ENCODE assay signal across 30 mouse cellular contexts in genomic region chr10:57687999-57688398, GRCm38 (mm10). TPM values are rescaled to one million over a fixed set of nuclear protein-coding genes. Genes with fewer than 3 reads are reported as not detected.
A peak's percentile ranks its signal among the peaks of the same experiment; 100 is the strongest.
DNase-seq lines count a peak whose midpoint lies in the region; ATAC-seq lines count a peak whose summit lies in the region.
"Had no signal": no experiment of that assay in that cellular context is flagged by ENCODE, and none has a peak within 500 bp of the region (broad histone marks: within the 10 kb centered on the region; RNA-seq: fewer than 3 reads in every experiment).

No protein-coding gene starts in this region.

- no peaks in the 10 kb centered on the region for H3K4me1 ChIP-seq in midbrain, embryonic 14.5 days (ENCODE audit: control insufficient read depth, insufficient read depth, low read length)
- H3K4me1 ChIP-seq: embryonic facial prominence, embryonic 10.5 days; embryonic facial prominence, embryonic 12.5 days; forebrain, embryonic 10.5 days; forebrain, embryonic 12.5 days had no signal

- no peaks in the 10 kb centered on the region for H3K36me3 ChIP-seq in midbrain, embryonic 14.5 days (ENCODE audit: control insufficient read depth, insufficient read depth, low read length)
- H3K36me3 ChIP-seq: embryonic facial prominence, embryonic 10.5 days; embryonic facial prominence, embryonic 12.5 days; forebrain, embryonic 10.5 days; forebrain, embryonic 12.5 days; G1E had no signal

- no peaks in the 10 kb centered on the region for H3K9me3 ChIP-seq in midbrain, embryonic 14.5 days (ENCODE audit: control insufficient read depth, low read length)
- H3K9me3 ChIP-seq: embryonic facial prominence, embryonic 10.5 days; embryonic facial prominence, embryonic 12.5 days; forebrain, embryonic 10.5 days; forebrain, embryonic 12.5 days; G1E had no signal

- H3K4me3 ChIP-seq in midbrain, embryonic 14.5 days (replicated peaks; ENCODE audit: low read depth, low read length), result no peak overlapping the region
- H3K4me3 ChIP-seq: embryonic facial prominence, embryonic 10.5 days; embryonic facial prominence, embryonic 12.5 days; erythroblast, embryonic 14.5 days; forebrain, embryonic 10.5 days; forebrain, embryonic 12.5 days had no signal

- peak; percentile 7 for DNase-seq in c-Kit-positive CD71-negative TER-119-negative erythroid progenitor cells, embryonic 14.5 days (ENCODE audit: low read depth)
- DNase-seq in midbrain, embryonic 14.5 days, result no peak
- DNase-seq in heart, adult 11 months, result no peak
- no peak for DNase-seq in spleen, adult 18-20 months
- DNase-seq in gastrocnemius, adult 8-10 months (ENCODE audit: low spot score in 2 of 2), result no peak
- DNase-seq: adrenal gland, adult 8-10 months; adrenal gland, postnatal 14 days; adrenal gland, postnatal 36 days; B cell, adult 2 months; cerebellum, adult 11 months; cerebellum, adult 18-20 months; cerebellum, adult 8-10 months; cerebellum, adult 9-11 months; cerebellum, postnatal 14 days; cerebellum, postnatal 36 days had no signal

- no peaks in the 10 kb centered on the region for H3K27me3 ChIP-seq in midbrain, embryonic 14.5 days (ENCODE audit: control insufficient read depth, insufficient read depth, low read length)
- H3K27me3 ChIP-seq: CH12.LX; embryonic facial prominence, embryonic 12.5 days; forebrain, embryonic 12.5 days had no signal

- 82% methylated on average over 3 of the region's 3 CpGs for WGBS in midbrain, embryonic 14.5 days

- ATAC-seq in granulocyte monocyte progenitor cell, adult 5-6 weeks (replicated peaks; ENCODE audit: poor library complexity, severe bottlenecking), result peak; percentile 89
- ATAC-seq in megakaryocyte, adult 5-6 weeks (ENCODE audit: poor library complexity, severe bottlenecking), result peak; percentile 69
- 0 out of 2 replicates have a peak, but pooled peaks have one; percentile 13 for ATAC-seq in neutrophil, adult 5-6 weeks (ENCODE audit: extremely low read depth, insufficient number of reproducible peaks, low FRiP score, poor library complexity, severe bottlenecking)
- ATAC-seq in midbrain, embryonic 14.5 days (ENCODE audit: low FRiP score, low TSS enrichment), result no peak
- ATAC-seq: activated CD4-positive, CD25-positive, alpha-beta regulatory T cell, adult 4 months; CD4-positive, CD25-positive, alpha-beta regulatory T cell, adult 4 months; forebrain, embryonic 14.5 days; forebrain, embryonic 16.5 days; Patski had no signal

- H3K9ac ChIP-seq in midbrain, embryonic 14.5 days (replicated peaks; ENCODE audit: low read length), result no peak overlapping the region
- H3K9ac ChIP-seq: embryonic facial prominence, embryonic 12.5 days; forebrain, embryonic 12.5 days had no signal

- H3K4me2 ChIP-seq in midbrain, embryonic 14.5 days (ENCODE audit: low read length), result no peak overlapping the region
- H3K4me2 ChIP-seq: embryonic facial prominence, embryonic 12.5 days; forebrain, embryonic 12.5 days had no signal

- H3K27ac ChIP-seq in midbrain, embryonic 14.5 days (replicated peaks; ENCODE audit: low read depth, low read length), result no peak overlapping the region
- H3K27ac ChIP-seq: embryonic facial prominence, embryonic 10.5 days; embryonic facial prominence, embryonic 12.5 days; forebrain, embryonic 10.5 days; forebrain, embryonic 12.5 days had no signal

RNA-seq across cellular contexts. Expression of gene Pkib, which starts 56.2 kb away (rescaled TPM):
- 22.2 and 33.2 TPM in 2 replicates for total RNA-seq in granulocyte monocyte progenitor cell, adult 5-6 weeks (2014; fragmentation: Nextera tagmentation)
- 19.0 and 21.4 TPM in 2 replicates for total RNA-seq in granulocyte monocyte progenitor cell, adult 5-6 weeks (2017)
- 30.4 and 36.0 TPM in 2 replicates for total RNA-seq in megakaryocyte, adult 5-6 weeks (2015)
- 18.0 and 21.8 TPM in 2 replicates for total RNA-seq in megakaryocyte, adult 5-6 weeks (2017)
- 26.8 and 35.8 TPM in 2 replicates for total RNA-seq in neutrophil, adult 5-6 weeks (2017)
- polyA plus RNA-seq in midbrain, embryonic 14.5 days (2014; fragmentation: Nextera tagmentation; extraction: Ambion mirVana), result 2.9 and 3.6 TPM in 2 replicates
- not detected for total RNA-seq in gastrocnemius, adult 8-10 months (2022)
- polyA plus RNA-seq: erythroblast, embryonic 14.5 days; G1E had no signal

Comparison
In these comparisons a context has a peak if more than half of its experiments do, and no peak if none do; other contexts are left out.
1. RNA of gene Pkib, which starts 56.2 kb away (total RNA-seq): 18.0 to 36.0 TPM in megakaryocyte, adult 5-6 weeks, 26.8 to 35.8 TPM in neutrophil, adult 5-6 weeks and 19.0 to 33.2 TPM in granulocyte monocyte progenitor cell, adult 5-6 weeks; not detected in gastrocnemius, adult 8-10 months; every median in the first group is over 10 times any median in the second.